Mouse (Mus musculus) myocyte (in vitro differentiated cells): Measurements from ENCODE around the gene Sgpp1.
"Not testable (repeated sequence)": the region's sequence is repeated elsewhere in the genome, so short reads cannot be mapped to it uniquely, and the experiment has no call there.

Source experiments
- CEBPB ChIP-seq: IDR thresholded peaks from 2 replicates; pipeline ENCODE4 v1.6.1; 2011; ENCODE audit warnings: mild to moderate bottlenecking, moderate library complexity; ENCODE audit not compliant: poor library complexity, insufficient read depth, severe bottlenecking
- E2F4 ChIP-seq: IDR thresholded peaks from one replicate; pipeline ENCODE4 v1.6.1; 2011; ENCODE audit warnings: mild to moderate bottlenecking, control low read depth, moderate library complexity; ENCODE audit not compliant: insufficient read depth
- MAX ChIP-seq: IDR thresholded peaks from one replicate; pipeline ENCODE4 v1.6.1; 2011; ENCODE audit warnings: low read depth, mild to moderate bottlenecking, control low read depth
- MYOD1 ChIP-seq, 3 experiments: IDR thresholded peaks; one replicate each; pipeline ENCODE4 v1.6.1; 2011; ENCODE audit warnings: control low read depth in 2 of 3, low read depth in 2 of 3, mild to moderate bottlenecking in 2 of 3, moderate library complexity in 1 of 3; ENCODE audit not compliant: insufficient read length in 2 of 3, control insufficient read depth in 1 of 3
- MYOG ChIP-seq, 3 experiments: IDR thresholded peaks; one replicate each; pipeline ENCODE4 v1.6.1; 2011; ENCODE audit warnings: control low read depth in 2 of 3, low read depth in 2 of 3, mild to moderate bottlenecking in 2 of 3; ENCODE audit not compliant: insufficient read length in 2 of 3, control insufficient read depth in 1 of 3, insufficient read depth in 1 of 3
- POLR2A ChIP-seq: IDR thresholded peaks from one replicate; pipeline ENCODE4 v1.6.1; 2011; ENCODE audit warnings: low read depth, mild to moderate bottlenecking, control low read depth, moderate library complexity; ENCODE audit not compliant: insufficient read length
- POLR2AphosphoS2 ChIP-seq: IDR thresholded peaks from one replicate; pipeline ENCODE4 v1.6.1; 2011; ENCODE audit warnings: low read depth, control low read depth; ENCODE audit not compliant: insufficient read length
- REST ChIP-seq: IDR thresholded peaks from one replicate; pipeline ENCODE4 v1.6.1; 2011; ENCODE audit warnings: mild to moderate bottlenecking, control low read depth, moderate library complexity; ENCODE audit not compliant: insufficient read depth, insufficient read length
- SRF ChIP-seq: IDR thresholded peaks from one replicate; pipeline ENCODE4 v1.6.1; 2011; ENCODE audit warnings: low read depth; ENCODE audit not compliant: control insufficient read depth, insufficient read length
- TCF12 ChIP-seq: IDR thresholded peaks from one replicate; pipeline ENCODE4 v1.6.1; 2011; ENCODE audit warnings: mild to moderate bottlenecking, control low read depth; ENCODE audit not compliant: poor library complexity, insufficient read depth, severe bottlenecking
- USF1 ChIP-seq: IDR thresholded peaks from one replicate; pipeline ENCODE4 v1.6.1; 2011; ENCODE audit warnings: low read depth, mild to moderate bottlenecking, control low read depth, moderate library complexity

GRCm38 (mm10) chr12:75695845-75696244, 39.7 kb downstream of the Sgpp1 start:
- TF ChIP-seq POLR2A; USF1; TCF12; POLR2AphosphoS2; MAX; SRF; CEBPB; REST; E2F4; MYOG (IDR thresholded peaks at IDR 0.05; ENCODE audit: control insufficient read depth in 1 of 3, insufficient read depth in 1 of 3, insufficient read length in 2 of 3, low read depth in 2 of 3); MYOD1 (IDR thresholded peaks at IDR 0.05; ENCODE audit: control insufficient read depth in 1 of 3, insufficient read length in 2 of 3, low read depth in 2 of 3): not testable (repeated sequence)
